8 mouse cellular contexts compared by ENCODE assay signal in the genomic region with DNA sequence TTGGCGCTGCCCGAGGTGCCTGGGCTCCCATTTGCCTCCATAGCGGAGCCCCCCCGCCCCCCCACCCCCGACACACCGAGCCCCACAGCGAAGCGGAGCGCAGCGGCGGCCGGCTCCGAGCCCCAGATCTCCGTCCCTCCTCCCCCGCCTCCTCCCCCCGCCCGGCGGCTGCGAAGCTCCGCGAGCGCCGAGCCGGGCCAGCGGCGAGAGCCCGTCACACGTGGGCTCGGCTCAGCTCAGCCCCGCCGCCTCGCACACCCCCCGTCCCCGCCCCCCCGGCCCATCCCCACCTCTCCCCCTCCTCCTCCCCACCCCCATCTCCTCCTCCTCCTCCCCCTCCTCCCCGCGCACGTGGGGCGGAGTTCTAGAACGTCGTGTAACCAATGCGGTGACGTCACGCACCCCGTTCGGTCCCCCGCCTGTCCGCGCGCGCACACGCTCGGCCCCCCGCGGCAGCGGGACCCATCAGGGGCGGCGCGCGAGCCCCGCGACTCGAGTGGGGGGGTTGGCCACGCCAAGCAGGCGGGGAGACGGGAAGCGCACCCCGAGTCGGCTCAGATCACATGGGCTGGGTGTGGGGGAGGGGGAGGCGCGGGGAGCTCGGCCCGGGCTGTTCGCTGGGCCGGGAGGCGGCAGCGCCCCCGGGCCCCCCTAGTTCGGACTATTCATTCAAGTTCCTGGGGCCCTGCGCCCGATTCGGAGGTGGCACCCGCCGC. TPM values are rescaled to one million over a fixed set of nuclear protein-coding genes. Genes with fewer than 3 reads are reported as not detected.
DNase-seq lines count a peak whose midpoint lies in the region; ATAC-seq lines count a peak whose summit lies in the region.

A gene (minus strand): TSS at position 464 of the 716 bp plus-strand sequence.

- 2% methylated on average over 64 of the region's 84 CpGs for WGBS in hindbrain, embryonic 10.5 days

- H3K4me1 ChIP-seq in hindbrain, embryonic 10.5 days (replicated peaks) = peaks cover 68% of the 10 kb centered on the region

- peaks cover 26% of the 10 kb centered on the region for H3K36me3 ChIP-seq in hindbrain, embryonic 10.5 days

- DNase-seq in MN1 (ENCODE audit: low spot score) = peak; percentile 89
- peak; percentile 92 for DNase-seq in cerebellum, adult 9-10 months
- peak; percentile 93 for DNase-seq in hindbrain, embryonic 10.5 days (ENCODE audit: low spot score)
- peak; percentile 85 to 93 for DNase-seq in layer of hippocampus, postnatal 14 days (ENCODE audit: low spot score in 2 of 2)
- DNase-seq in lung, postnatal 14 days = peak; percentile 94
- DNase-seq in retina, adult 2 months (ENCODE audit: low read depth, low spot score) = peak; percentile 90
- peak; percentile 93 to 95 for DNase-seq in thymus, postnatal 36 days

- H3K4me3 ChIP-seq in hindbrain, embryonic 10.5 days = peak within 1 kb of the TSS; percentile 97

- H3K27me3 ChIP-seq in hindbrain, embryonic 10.5 days (ENCODE audit: insufficient read depth, poor library complexity, severe bottlenecking) = no peaks in the 10 kb centered on the region; the same call in 1 of the 2 replicates

- peak; percentile 71 for ATAC-seq in frontal cortex, adult (ENCODE audit: low TSS enrichment)

- H3K9me3 ChIP-seq in hindbrain, embryonic 10.5 days = no peaks in the 10 kb centered on the region

- H3K27ac ChIP-seq in hindbrain, embryonic 10.5 days = peak within 1 kb of the TSS; percentile 100

RNA-seq across cellular contexts. Expression of the gene that starts here (rescaled TPM):
- polyA plus RNA-seq in hindbrain, embryonic 10.5 days (2016; fragmentation: Nextera tagmentation; extraction: Ambion mirVana) = 27.3 and 29.9 TPM in 2 replicates
- total RNA-seq in layer of hippocampus, postnatal 14 days (2021) = 100 to 1,000 TPM; 116 to 121 TPM

Comparison
In these comparisons a context has a peak if more than half of its experiments do, and no peak if none do; other contexts are left out.
1. Peak in every context shown above with its lines: DNase-seq, ATAC-seq, H3K4me3 ChIP-seq and H3K27ac ChIP-seq.